Mouse (Mus musculus) midbrain, postnatal 0 days (tissue): ENCODE data around the gene Cdh1. TPM values are rescaled to one million over a fixed set of nuclear protein-coding genes. Genes with fewer than 3 reads are reported as not detected.
"Not testable (repeated sequence)": the region's sequence is repeated elsewhere in the genome, so short reads cannot be mapped to it uniquely, and the experiment has no call there.

Source experiments
- ATAC-seq: fragments of 200-750 bp; cut with Nextera tagmentation; 2 replicates; pipeline ENCODE4 v1.8.0; 2017; ENCODE audit warnings: moderate number of reproducible peaks, mild to moderate bottlenecking, moderate TSS enrichment, moderate library complexity; ENCODE audit not compliant: low FRiP score
- DNase-seq: peaks from one replicate; pipeline ENCODE4 v3.0.0-alpha.2; 2015; ENCODE audit warnings: low spot score
- H3K27ac ChIP-seq: fragments of 300-500 bp; sonication (generic); 2 replicates; pipeline ENCODE4 v1.5.1; 2014; ENCODE audit warnings: low read depth, mild to moderate bottlenecking, low read length, mixed read lengths
- H3K27me3 ChIP-seq: fragments of 300-500 bp; sonication (generic); 2 replicates; pipeline ENCODE4 v1.6.1; 2014; ENCODE audit warnings: low read length, control low read depth, mixed read lengths; ENCODE audit not compliant: insufficient read depth
- H3K36me3 ChIP-seq: fragments of 300-500 bp; sonication (generic); 2 replicates; pipeline ENCODE4 v1.6.1; 2014; ENCODE audit warnings: low read length, control low read depth, mixed read lengths; ENCODE audit not compliant: insufficient read depth
- H3K4me1 ChIP-seq: fragments of 300-500 bp; sonication (generic); 2 replicates; pipeline ENCODE4 v1.6.1; 2014; ENCODE audit warnings: mild to moderate bottlenecking, control low read depth, antibody characterized with exemption, low read length, mixed read lengths; ENCODE audit not compliant: insufficient read depth
- H3K4me2 ChIP-seq: fragments of 300-500 bp; sonication (generic); 2 replicates; pipeline ENCODE4 v1.6.1; 2014; ENCODE audit warnings: low read depth, mild to moderate bottlenecking, low read length, mixed read lengths; ENCODE audit not compliant: poor library complexity, severe bottlenecking
- H3K4me3 ChIP-seq: fragments of 300-500 bp; sonication (generic); 2 replicates; pipeline ENCODE4 v1.5.1; 2014; ENCODE audit warnings: low read depth, mild to moderate bottlenecking, low read length, moderate library complexity
- H3K9ac ChIP-seq: fragments of 300-500 bp; sonication (generic); replicated peaks from 2 replicates; pipeline ENCODE4 v1.6.1; 2014; ENCODE audit warnings: mild to moderate bottlenecking, low read length, moderate library complexity, mixed read lengths; ENCODE audit not compliant: poor library complexity, severe bottlenecking
- H3K9me3 ChIP-seq: fragments of 300-500 bp; sonication (generic); 2 replicates; pipeline ENCODE4 v1.6.1; 2016; ENCODE audit warnings: low read length, control low read depth
- CTCF ChIP-seq: IDR thresholded peaks from 2 replicates; pipeline ENCODE4 v1.5.1; 2016; ENCODE audit warnings: antibody characterized with exemption, mild to moderate bottlenecking
- WGBS: fragments of 180-500 bp; shearing (Covaris S2); extraction: QIAGEN DNeasy Blood & Tissue Kit; methylation state at CpG from one replicate; pipeline ENCODE4 v1.1.7; 2014; 5-methylcytosine and 5-hydroxymethylcytosine counted together
- polyA plus RNA-seq: library from polyadenylated mRNA; unstranded; fragments of >200 nt; fragmentation: Nextera tagmentation; extraction: Ambion mirVana; gene quantifications from 2 replicates; pipeline ENCODE4 v1.2.1, GENCODE M21; 2015
- total RNA-seq: library from RNA; depleted of rRNA; stranded (reverse); fragments of >200 nt; gene quantifications from 2 replicates; pipeline ENCODE4 v1.2.3, GENCODE M21; 2014

The Cdh1 gene
- total and polyA plus RNA-seq, 2 experiments from 2014 or later = 6.9 to 7.9 TPM

GRCm38 (mm10) chr8:106563691-106564182, 39.4 kb upstream of the Cdh1 start:
- H3K9me3 ChIP-seq = no peaks in the 10 kb centered on the region
- DNase-seq (no peak), ATAC-seq (no peak)
- H3K27ac ChIP-seq = no peak overlapping the region
- TF ChIP-seq CTCF = no peak
- no peak overlapping the region for H3K4me2 ChIP-seq
- no peaks in the 10 kb centered on the region for H3K4me1 ChIP-seq
- WGBS = 91% methylated on average over 3 of the region's 3 CpGs
- no peaks in the 10 kb centered on the region for H3K36me3 ChIP-seq
- no peak overlapping the region for H3K9ac ChIP-seq
- no peaks in the 10 kb centered on the region for H3K27me3 ChIP-seq
- no peak overlapping the region for H3K4me3 ChIP-seq

GRCm38 (mm10) chr8:106569006-106569405, 34.1 kb upstream of the Cdh1 start:
- no peak overlapping the region for H3K4me3 ChIP-seq
- H3K27ac ChIP-seq = no peak overlapping the region
- no peaks in the 10 kb centered on the region for H3K9me3 ChIP-seq
- DNase-seq = peak; percentile 27
- TF ChIP-seq CTCF = no peak
- no peaks in the 10 kb centered on the region for H3K27me3 ChIP-seq
- H3K36me3 ChIP-seq = no peaks in the 10 kb centered on the region
- ATAC-seq = no peak
- H3K4me2 ChIP-seq = no peak overlapping the region
- WGBS = 14% methylated on average over 7 of the region's 7 CpGs
- no peak overlapping the region for H3K9ac ChIP-seq
- H3K4me1 ChIP-seq = no peaks in the 10 kb centered on the region

- DNase-seq = no peak
- no peaks in the 10 kb centered on the region for H3K4me1 ChIP-seq
- no peak for TF ChIP-seq CTCF
- no peak overlapping the region for H3K9ac ChIP-seq
- no peaks in the 10 kb centered on the region for H3K36me3 ChIP-seq
- no peak overlapping the region for H3K27ac ChIP-seq
- H3K4me3 ChIP-seq = no peak overlapping the region
- no peak overlapping the region for H3K4me2 ChIP-seq
- WGBS = 86% methylated on average over 4 of the region's 4 CpGs
- no peak for ATAC-seq
- H3K27me3 ChIP-seq = no peaks in the 10 kb centered on the region
- no peaks in the 10 kb centered on the region for H3K9me3 ChIP-seq
These were observed 32.8 kb upstream of the Cdh1 start for GRCm38 (mm10) chr8:106570386-106570785.

- 91% methylated on average over 5 of the region's 5 CpGs for WGBS
- H3K36me3 ChIP-seq = no peaks in the 10 kb centered on the region
- H3K9me3 ChIP-seq = no peaks in the 10 kb centered on the region
- TF ChIP-seq CTCF = no peak
- no peak overlapping the region for H3K4me2 ChIP-seq
- no peak overlapping the region for H3K27ac ChIP-seq
- no peaks in the 10 kb centered on the region for H3K27me3 ChIP-seq
- DNase-seq = no peak
- no peaks in the 10 kb centered on the region for H3K4me1 ChIP-seq
- no peak overlapping the region for H3K4me3 ChIP-seq
- no peak for ATAC-seq
- no peak overlapping the region for H3K9ac ChIP-seq
These were observed 31.5 kb upstream of the Cdh1 start for GRCm38 (mm10) chr8:106571551-106572172.

GRCm38 (mm10) chr8:106572175-106572574, 31.0 kb upstream of the Cdh1 start:
- H3K27me3 ChIP-seq, H3K4me2 ChIP-seq, H3K36me3 ChIP-seq, ATAC-seq, H3K4me3 ChIP-seq, H3K9ac ChIP-seq, DNase-seq, H3K9me3 ChIP-seq, H3K27ac ChIP-seq, H3K4me1 ChIP-seq: not testable (repeated sequence)
- WGBS = 87% methylated on average over 1 of the region's 1 CpGs

- WGBS = 55% methylated on average over 20 of the region's 20 CpGs
- not testable (repeated sequence) for DNase-seq
These were observed 30.0 kb upstream of the Cdh1 start, which contains the start of gene Gm10073 for GRCm38 (mm10) chr8:106573168-106573567. Gene Gm10073 (minus strand): TSS chr8:106573461.

More at GRCm38 (mm10) chr8:106573168-106573567, 30.0 kb upstream of the Cdh1 start, which contains the start of gene Gm10073:
- not testable (repeated sequence) for H3K36me3 ChIP-seq, H3K9ac ChIP-seq, H3K4me3 ChIP-seq, ATAC-seq, H3K4me2 ChIP-seq, H3K9me3 ChIP-seq, H3K27me3 ChIP-seq, H3K27ac ChIP-seq, H3K4me1 ChIP-seq
